Mouse (Mus musculus) layer of hippocampus, postnatal 25 days (tissue): Measurements from ENCODE around the gene Ndufb8. TPM values are rescaled to one million over a fixed set of nuclear protein-coding genes. Genes with fewer than 3 reads are reported as not detected.

Source experiments
- DNase-seq, 2 experiments: peaks; one replicate each; pipeline ENCODE4 v3.0.0; 2022; ENCODE audit warnings: mixed read lengths in 2 of 2, low spot score in 1 of 2; ENCODE audit errors: extremely low spot score in 1 of 2
- total RNA-seq, 2 experiments: library from RNA; stranded (reverse); gene quantifications; 2 replicates each; pipeline ENCODE4 v1.2.3; 2021

Ndufb8 gene
- total RNA-seq, 2 experiments from 2014 or later: 343 to 371 TPM

DNA sequence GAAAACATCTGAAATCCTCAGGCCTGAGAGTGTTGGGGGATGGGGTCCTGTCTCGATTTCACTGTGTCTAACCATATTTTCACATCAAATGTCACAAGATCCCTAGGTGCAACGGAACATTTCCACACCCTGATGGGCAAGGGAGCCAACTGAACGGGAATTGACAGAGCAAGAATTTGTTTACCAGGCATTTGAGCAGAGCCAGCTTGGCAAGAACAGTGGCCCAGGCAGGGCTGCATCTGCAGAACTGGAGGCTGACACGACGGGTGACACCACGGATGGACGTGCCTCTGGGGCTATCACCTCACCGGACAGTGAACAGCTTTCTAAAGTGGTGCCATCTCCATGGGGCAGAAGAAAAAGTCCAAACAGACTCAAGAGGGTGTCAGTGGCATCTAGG, 17.8 kb downstream of the Ndufb8 start:
- no peak for DNase-seq

DNA sequence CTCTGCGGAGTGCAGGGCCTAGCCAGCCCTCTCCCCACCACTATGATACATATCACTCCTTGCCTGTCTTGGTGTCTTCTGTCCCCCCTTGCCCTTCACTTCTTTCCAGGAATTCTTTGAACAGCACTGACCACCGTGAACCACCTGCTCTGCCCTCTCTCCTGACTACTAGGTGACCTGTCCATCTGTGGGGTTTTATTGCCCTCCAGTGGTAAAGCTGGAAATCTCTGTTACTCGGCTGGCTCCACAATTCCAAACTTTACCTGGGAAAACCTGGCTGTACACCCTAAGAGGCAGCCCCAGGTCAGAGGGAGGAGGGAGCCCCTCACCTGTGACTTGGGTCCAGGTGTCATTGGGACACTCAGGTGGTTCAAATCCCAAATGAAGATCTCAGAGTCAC, 19.9 kb downstream of the Ndufb8 start:
- DNase-seq: no peak

DNA sequence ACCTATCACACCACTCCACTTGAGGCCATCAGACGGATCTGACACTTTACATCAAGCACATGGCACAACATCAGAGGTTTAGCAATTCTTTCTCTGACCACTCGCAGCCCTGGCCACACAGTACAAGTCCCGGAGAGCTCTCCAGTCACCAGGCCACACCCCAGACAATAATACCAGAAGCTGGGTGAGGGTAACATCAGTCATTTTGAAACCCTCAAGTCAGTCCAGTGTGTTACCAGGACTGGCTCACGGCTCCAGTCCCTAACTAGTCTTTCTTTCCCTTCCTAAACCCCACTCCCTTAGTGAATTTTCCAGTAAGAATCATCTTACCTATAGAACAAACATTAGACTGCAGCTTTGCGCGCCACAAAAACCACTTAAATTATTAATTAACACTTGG, 25.2 kb downstream of the Ndufb8 start:
- no peak for DNase-seq

DNA sequence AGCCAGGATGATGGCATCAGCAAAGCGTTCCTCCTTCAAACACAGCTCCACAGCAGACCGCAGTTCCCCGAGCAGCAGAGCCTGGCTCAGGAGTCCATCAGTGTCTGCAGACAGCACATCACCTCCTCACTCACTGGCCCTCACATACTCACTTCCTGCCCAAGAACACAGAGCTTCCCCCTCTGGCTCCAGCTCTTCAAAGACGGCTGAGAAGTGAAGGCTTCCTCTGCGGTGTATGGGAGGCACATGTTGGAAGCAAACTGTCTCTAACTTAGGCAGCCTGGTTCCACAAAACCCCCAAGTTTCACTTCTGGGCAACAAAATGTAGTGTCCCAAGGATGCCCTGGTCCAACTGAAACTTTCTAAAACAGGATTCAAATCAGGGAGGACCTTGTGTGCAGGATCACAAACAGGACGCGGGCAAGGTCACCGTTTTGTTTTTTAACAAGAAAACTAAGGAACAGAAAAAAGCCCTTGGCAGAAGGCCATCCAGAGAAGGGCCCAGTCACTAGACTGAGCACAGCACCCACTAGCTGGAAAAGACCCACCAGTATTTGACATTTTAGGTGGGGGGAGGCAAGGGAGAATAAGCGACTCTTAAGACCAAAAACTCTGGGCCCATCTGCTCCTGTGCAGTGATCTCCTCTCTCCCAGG, 29.6 kb downstream of the Ndufb8 start:
- no peak for DNase-seq

DNA sequence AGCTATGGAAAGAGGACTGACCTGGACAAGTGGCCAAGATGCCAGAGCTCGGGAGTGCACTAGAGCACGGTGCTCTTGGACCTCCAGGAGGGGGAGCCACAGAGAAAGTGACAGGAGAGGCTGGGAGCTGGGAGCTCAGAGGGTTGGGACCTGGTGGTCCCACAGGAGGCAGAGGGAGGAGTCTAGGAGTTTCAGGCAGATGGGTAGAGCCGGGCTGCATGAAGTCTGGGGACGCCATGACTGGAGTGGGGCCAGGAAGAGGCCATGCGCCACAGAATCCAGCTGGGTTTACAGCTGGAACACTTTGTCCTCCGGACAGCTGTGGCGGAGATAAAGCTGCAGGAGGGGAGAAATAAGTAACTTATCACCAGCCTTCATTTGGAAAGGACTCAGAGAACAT, 36.1 kb downstream of the Ndufb8 start:
- no peak for DNase-seq

DNA sequence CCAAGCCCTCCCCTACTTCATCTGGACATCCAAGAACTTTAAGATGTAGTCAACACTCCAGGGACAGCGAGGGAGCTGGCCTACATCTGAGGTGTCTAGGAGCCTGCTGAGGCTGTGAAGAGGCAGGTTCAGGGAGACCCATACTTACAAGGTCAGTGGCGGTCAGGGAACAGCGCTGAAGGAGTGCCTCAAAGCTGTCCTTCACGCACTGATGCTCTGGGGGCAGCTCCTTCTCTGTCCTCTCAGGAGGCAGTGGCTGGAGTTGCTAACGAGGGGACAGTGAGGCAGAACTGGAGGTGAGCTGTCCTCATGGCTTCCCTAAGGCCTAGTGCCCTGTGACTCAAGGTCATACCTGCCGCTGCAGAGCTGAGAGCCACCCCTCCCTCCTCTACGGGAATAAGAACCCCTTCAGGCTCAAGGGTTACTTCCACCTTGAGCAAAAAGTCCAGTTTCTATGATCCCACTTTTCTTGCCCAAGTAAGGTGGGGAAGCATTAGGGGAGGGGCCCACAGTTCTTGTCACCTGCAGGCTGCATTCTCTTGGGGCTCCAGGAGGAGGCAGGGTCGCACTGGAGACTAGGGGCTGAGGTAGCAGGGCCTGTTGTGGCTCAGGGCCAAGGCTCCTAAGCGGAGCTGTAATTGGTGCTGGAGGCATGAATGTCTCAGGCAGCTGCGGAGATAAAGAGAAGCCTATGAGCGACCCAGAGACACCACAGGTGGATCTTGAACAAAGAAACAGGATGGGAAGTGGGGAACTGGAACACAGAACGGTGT, 37.1 kb downstream of the Ndufb8 start:
- DNase-seq: no peak

DNA sequence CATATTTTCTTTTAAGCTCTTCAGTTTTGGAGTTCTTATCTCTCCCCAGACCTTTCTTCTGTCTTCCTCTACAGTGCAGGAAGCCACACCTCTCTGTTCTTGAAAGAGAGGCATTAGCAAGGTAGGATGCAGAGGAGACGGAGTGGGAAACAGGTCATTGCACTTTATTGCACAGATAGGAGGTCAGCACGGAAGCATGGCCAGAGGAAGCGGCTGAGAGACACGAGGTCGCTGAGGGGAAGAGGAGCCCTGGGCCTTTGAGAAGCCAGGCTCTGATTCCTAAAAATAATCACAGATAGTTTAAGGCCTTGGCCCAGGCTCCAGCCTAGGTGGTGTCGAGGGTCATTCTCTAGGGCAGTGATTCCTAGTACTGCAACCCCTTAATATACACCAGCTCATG, 39.5 kb downstream of the Ndufb8 start:
- DNase-seq: no peak

DNA sequence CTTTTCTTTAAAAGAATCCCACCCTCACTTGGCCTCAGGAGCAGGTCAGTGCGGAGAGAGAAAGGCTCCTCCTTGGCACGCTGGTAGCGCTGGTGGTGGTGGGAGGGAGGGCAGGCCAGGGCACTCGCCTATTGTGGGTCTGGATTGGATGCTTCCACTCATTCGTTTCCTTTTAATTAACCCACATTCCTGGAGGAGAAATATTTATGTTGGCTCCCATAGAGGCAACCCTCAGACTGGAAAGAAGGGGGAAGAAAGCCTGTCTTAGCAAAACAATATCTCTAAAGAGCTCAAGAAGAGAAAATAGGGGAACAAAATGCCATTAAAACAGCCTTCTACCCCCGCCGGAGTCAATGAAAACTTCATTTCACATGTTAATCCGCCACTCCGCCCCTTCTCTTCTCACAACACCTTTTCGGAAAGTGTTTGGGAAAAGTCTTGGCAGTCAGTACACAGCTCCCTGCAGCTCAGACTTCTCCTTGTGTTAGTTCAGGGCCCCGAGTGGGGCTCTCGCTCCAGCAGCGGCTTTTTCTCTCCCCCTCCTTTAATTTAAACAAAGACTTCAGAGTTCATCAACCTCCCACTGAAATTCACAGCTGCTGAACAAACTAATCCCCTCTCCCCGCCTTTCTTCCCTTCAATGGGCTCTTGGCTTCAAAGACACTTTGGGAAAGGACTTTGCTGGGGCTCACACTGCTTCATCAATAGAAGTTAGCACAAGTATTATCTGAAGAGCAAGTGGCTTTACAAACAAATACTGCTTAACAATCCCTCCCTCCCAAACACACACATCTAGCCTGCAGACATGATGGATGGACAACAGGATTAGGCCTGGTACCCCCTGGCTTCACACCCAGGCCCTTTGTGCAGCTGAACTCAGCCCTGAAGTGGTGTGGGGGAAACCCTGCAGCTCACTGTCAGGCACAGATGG, 40.5 kb downstream of the Ndufb8 start:
- no peak for DNase-seq

DNA sequence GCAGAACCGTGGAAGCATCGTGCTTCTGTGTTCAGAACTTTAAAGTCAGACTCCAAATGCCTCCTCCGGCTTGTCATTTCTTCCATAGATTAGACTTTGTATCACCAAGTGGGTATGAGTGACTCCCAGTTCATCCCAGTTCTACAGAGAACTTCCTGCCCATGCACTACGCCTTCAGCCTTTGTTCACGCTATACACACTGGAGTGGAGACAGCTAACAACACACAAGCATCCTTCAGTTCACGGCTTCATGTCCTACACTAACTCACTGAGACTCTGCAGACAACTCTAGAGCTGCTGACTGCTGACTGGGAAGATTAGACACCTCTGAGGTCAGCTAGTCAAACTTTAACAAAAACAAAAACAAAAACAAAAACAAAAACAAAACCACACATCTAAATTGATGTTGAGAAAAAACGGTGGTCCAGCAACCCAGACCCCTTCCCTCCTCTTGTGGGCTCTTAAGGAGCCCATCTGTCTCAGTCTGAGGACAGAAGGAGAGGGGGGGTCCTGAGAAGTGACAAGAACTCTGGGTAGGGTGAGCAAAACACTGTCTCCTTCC, 41.2 kb downstream of the Ndufb8 start:
- DNase-seq: no peak

DNA sequence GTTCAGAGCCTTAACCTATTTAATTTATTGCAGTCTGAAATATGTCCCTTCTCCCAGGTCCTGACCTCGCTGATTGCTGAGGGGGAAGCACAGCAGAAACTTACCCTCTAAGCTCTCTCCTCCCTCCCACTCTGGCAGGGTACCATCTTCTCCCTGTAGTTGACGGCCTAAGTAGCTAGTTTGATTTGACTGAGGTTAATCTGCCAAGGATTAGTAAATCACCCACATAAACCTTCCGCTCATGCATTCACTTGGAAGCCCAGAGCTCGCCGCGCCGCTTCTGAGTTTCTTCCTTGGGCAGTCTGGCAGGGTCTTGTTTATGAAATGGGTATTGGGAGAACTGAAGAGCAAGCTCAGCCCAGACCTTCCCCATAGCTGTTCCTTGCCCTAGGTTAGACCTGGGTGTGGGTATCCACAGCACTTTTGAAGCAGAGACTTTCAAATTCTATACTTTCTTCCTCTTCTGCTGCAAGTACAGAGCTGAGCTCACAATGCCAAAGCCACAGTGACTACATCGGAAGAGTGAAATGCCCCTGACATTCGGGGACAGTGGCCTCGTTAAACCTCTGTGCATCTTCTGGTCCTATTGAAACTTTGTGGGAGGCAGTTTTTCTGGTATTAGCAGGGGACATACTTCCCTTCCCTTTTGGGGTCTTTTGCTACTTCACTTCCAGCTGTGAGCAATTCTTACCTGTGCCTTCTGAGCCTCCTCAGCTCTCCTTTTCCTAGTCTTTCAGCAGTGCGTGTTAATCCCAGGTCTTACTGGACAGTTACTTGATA, 42.0 kb downstream of the Ndufb8 start:
- no peak for DNase-seq

DNA sequence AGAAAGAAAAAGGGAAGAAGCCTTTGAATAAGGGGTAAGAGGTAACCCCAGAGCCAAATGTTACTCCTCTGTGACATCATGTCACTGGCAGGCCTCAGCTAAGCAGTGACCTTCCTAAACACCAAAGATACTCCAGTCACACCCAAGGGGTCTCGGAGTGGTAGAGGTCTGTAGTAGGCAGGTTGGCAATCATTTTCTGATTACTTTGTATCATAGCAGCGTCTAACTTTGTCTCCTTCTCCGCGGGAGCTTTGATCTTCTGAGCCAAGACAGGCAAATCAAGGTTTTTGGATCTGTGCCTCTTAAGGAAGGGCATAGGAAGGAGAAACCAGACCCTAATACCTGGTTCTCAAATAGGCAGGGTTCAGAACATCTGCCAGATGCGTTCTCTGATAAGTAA, 42.6 kb downstream of the Ndufb8 start:
- no peak for DNase-seq

DNA sequence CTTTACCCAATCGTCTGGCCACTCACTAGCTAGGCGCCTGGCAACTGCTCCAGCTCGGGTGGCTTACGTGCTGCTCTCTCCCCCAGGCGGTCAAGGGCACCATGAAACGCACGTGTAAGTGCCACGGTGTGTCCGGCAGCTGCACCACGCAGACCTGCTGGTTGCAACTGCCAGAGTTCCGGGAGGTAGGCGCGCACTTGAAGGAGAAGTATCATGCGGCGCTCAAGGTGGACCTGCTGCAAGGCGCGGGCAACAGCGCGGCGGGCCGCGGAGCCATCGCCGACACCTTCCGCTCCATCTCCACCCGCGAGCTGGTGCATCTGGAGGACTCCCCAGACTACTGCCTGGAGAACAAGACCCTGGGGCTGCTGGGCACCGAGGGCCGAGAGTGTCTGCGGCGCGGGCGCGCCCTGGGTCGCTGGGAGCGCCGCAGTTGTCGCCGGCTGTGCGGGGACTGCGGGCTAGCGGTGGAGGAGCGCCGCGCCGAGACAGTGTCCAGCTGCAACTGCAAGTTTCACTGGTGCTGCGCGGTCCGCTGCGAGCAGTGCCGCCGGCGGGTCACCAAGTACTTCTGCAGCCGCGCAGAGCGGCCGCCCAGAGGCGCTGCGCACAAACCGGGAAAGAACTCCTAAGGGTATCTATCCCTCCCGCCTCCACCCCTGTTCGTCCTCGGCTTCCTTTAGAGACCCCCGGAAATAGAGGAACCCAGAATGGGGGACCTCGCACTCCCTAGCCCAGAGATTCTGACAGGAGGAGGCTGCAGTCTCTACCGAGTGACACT, 43.6 kb downstream of the Ndufb8 start:
- no peak for DNase-seq

DNA sequence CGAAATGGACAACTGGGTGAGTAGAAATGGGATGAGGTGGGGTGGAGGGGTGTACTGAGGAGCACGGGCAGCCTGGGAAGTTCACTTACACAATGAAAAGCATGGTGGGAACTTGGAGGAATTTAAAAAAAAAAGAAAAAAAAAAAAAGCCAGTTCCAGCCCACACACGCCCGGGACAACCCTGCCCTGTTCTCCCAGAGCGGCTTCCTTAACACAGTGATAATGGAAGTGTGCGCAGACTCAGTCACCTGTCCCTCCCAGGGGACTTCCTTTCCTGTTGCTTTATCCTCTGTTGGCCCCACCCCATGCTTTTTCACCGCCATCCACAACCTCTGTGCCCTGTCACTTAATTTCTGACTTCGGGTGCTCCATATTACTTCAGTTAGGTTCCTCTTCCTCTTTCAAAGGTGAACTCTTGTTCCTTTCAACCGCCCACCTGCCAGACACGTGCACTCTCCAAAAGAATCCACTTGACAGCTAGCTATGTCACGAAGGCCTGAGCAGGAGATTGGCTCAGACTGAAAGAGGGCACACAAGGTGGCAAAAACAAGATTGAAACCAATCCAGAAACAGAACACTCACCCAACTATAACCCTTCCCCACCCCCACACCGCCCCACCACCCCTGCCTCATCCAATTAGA, 44.6 kb downstream of the Ndufb8 start:
- DNase-seq: no peak

DNA sequence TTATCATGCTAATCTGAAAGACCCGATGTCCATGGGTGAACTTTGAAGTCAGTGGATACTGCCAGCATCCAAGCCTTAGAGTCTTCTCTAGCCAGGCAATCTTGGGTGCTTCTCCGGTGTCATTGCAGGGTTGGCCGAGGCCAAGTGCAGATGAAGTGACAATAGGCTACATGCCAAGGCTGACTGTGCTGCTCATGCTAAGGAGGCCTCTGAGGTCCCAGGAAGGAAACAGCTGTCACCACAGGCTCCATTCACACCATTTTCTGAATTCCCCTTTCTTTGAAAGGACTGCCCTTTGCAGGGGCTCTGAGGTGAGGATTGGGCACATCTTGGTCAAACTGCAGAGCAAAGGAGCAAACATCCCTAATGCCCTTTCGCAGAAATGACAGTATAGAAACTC, 52.5 kb downstream of the Ndufb8 start:
- DNase-seq: no peak

DNA sequence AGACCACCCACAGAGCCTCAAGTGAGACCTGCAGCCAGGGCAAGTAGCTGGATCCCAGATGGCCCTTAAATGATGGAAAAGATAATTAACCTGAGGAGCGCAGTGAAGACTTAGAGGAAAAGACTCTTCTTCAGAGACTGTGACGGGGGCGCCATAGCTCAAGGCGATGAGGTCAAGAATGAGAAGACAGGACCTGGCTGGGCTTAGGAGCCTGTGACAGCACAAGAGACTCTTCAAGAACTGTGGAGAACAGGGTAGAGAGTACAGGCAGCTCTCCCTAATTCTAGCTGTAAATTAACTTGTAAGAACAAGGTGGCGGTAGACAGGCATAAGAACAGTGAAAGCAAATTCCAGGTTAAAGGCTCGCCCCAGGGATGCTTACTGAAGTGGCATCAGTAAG, 53.3 kb downstream of the Ndufb8 start:
- DNase-seq: no peak

DNA sequence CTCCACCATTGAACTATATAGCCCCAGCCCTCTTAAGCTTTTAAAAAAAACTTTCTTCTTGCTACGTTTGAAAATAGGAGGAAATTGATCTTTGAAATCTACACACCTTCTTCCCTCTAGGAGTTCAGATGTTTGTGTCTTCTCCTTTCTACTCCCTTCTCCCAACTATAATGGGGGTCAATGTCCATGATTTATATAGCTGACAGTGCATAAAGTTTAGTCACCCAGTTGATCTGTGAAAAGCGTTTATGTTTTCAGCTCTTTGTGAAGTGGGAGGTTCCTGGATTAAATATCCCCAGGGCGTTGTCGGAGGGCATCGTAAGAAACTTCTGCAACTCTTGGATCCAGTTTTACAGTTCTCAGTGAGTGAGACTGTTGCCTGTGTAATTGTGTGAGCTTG, 55.0 kb downstream of the Ndufb8 start:
- DNase-seq: no peak

DNA sequence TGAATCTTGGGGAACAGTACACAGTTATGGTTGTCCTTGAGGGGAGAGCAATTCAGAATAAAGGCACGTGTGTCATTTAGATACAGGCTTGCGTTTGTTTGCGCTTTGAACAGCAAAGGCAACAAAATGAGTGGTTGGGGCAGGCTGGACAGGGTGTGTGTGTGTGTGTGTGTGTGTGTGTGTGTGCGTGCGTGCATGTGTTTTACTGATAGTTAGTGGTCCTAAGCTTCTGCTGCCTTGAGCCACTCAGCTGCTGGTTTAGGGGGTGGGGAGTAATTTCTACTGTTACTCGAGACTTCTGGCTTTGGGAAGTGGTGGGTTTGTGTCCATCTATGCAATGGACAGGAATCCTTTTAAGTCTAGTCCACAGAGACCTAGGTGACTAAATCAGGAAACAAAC, 56.3 kb downstream of the Ndufb8 start:
- DNase-seq: no peak
